9 mouse cellular contexts compared by ENCODE assay signal in genomic region chr19:36836035-36836434, GRCm38 (mm10). TPM values are rescaled to one million over a fixed set of nuclear protein-coding genes. Genes with fewer than 3 reads are reported as not detected.
A peak's percentile ranks its signal among the peaks of the same experiment; 100 is the strongest.
DNase-seq lines count a peak whose midpoint lies in the region; ATAC-seq and TF ChIP-seq lines count a peak whose summit lies in the region.
"Had no signal": no experiment of that assay in that cellular context is flagged by ENCODE, and none has a peak within 500 bp of the region (broad histone marks: within the 10 kb centered on the region; RNA-seq: fewer than 3 reads in every experiment).

No protein-coding gene starts in this region.

- peak overlapping the region; percentile 87; the same call in 1 of the 2 replicates for H3K4me3 ChIP-seq in left cerebral cortex, adult 2 months
- peak overlapping the region; percentile 97 for H3K4me3 ChIP-seq in embryonic facial prominence, embryonic 14.5 days (ENCODE audit: low read depth, low read length)
- H3K4me3 ChIP-seq in intestine, embryonic 14.5 days (ENCODE audit: low read depth, low read length), result peak overlapping the region; percentile 98
- peak overlapping the region; percentile 73 for H3K4me3 ChIP-seq in myocyte

- no peak for DNase-seq in left cerebral cortex, adult 2 months (ENCODE audit: extremely low spot score in 1 of 2, low spot score in 2 of 2)
- DNase-seq in left cerebral cortex, adult 18-20 months (ENCODE audit: low spot score in 2 of 2), result no peak
- no peak for DNase-seq in embryonic facial prominence, embryonic 14.5 days (ENCODE audit: low spot score)
- no peak for DNase-seq in intestine, embryonic 14.5 days (ENCODE audit: low spot score)
- no peak for DNase-seq in spleen, postnatal 4 days (ENCODE audit: low spot score in 2 of 2)
- DNase-seq in ovary, postnatal 14 days (ENCODE audit: low spot score), result no peak
- DNase-seq in frontal cortex, adult 2 months (ENCODE audit: extremely low spot score in 1 of 2, low spot score in 1 of 2), result no peak
- DNase-seq: adrenal gland, postnatal 25 days had no signal

- 47% methylated on average over 4 of the region's 4 CpGs for whole genome bisulfite sequencing in embryonic facial prominence, embryonic 14.5 days
- WGBS in intestine, embryonic 14.5 days, result 43% methylated on average over 4 of the region's 4 CpGs

- H3K79me2 ChIP-seq in myocyte (ENCODE audit: control insufficient read depth, insufficient read depth), result peaks cover 66% of the 10 kb centered on the region

- H3ac ChIP-seq in myocyte (ENCODE audit: control insufficient read depth, insufficient read length), result no peak overlapping the region

- H3K27me3 ChIP-seq in embryonic facial prominence, embryonic 14.5 days (replicated peaks; ENCODE audit: control insufficient read depth, insufficient read depth, low read length), result no peaks in the 10 kb centered on the region
- H3K27me3 ChIP-seq in intestine, embryonic 14.5 days (replicated peaks; ENCODE audit: control insufficient read depth, insufficient read depth, low read length), result no peaks in the 10 kb centered on the region
- H3K27me3 ChIP-seq in myocyte (ENCODE audit: control insufficient read depth, insufficient read depth, insufficient read length), result no peaks in the 10 kb centered on the region

- H3K9me3 ChIP-seq in embryonic facial prominence, embryonic 14.5 days (ENCODE audit: control insufficient read depth, low read length), result no peaks in the 10 kb centered on the region
- H3K9me3 ChIP-seq in intestine, embryonic 14.5 days (ENCODE audit: control insufficient read depth, low read length), result no peaks in the 10 kb centered on the region

- peaks cover 16% of the 10 kb centered on the region for H3K4me1 ChIP-seq in embryonic facial prominence, embryonic 14.5 days (ENCODE audit: control insufficient read depth, insufficient read depth, low read length)
- H3K4me1 ChIP-seq in intestine, embryonic 14.5 days (replicated peaks; ENCODE audit: control insufficient read depth, insufficient read depth, low read length), result peaks cover 16% of the 10 kb centered on the region

- peak overlapping the region; percentile 54 for H3K9ac ChIP-seq in embryonic facial prominence, embryonic 14.5 days (ENCODE audit: low read depth, low read length)
- H3K9ac ChIP-seq in intestine, embryonic 14.5 days (ENCODE audit: low read length), result no peak overlapping the region; the same call in 1 of the 2 replicates

- H3K27ac ChIP-seq in left cerebral cortex, adult 2 months, result no peak overlapping the region
- H3K27ac ChIP-seq in embryonic facial prominence, embryonic 14.5 days (replicated peaks; ENCODE audit: low read depth, low read length), result no peak overlapping the region
- H3K27ac ChIP-seq in intestine, embryonic 14.5 days (ENCODE audit: low read depth), result no peak overlapping the region

- no peak for TF ChIP-seq CTCF in left cerebral cortex, adult 2 months (IDR thresholded peaks at IDR 0.05)

- H3K4me2 ChIP-seq in embryonic facial prominence, embryonic 14.5 days (ENCODE audit: low read depth, low read length), result peak overlapping the region; percentile 67
- H3K4me2 ChIP-seq in intestine, embryonic 14.5 days (ENCODE audit: low read length), result peak overlapping the region; percentile 66
- H3K4me2 ChIP-seq in myocyte (ENCODE audit: low read depth), result peak overlapping the region; percentile 94

- intact Hi-C loops in left cerebral cortex, adult 2 months (cut with DNase I), result no loop called here

- H3K36me3 ChIP-seq in embryonic facial prominence, embryonic 14.5 days (ENCODE audit: control insufficient read depth, insufficient read depth, low read length), result peaks cover 15% of the 10 kb centered on the region; the same call in 1 of the 2 replicates
- peaks cover 13% of the 10 kb centered on the region; the same call in 1 of the 2 replicates for H3K36me3 ChIP-seq in intestine, embryonic 14.5 days (ENCODE audit: control insufficient read depth, insufficient read depth, low read length)
- peaks cover 16% of the 10 kb centered on the region for H3K36me3 ChIP-seq in myocyte (ENCODE audit: control insufficient read depth, insufficient read depth)

- TF ChIP-seq POLR2A in myocyte (IDR thresholded peaks at IDR 0.05; ENCODE audit: insufficient read length, low read depth), result no peak

- ATAC-seq in embryonic facial prominence, embryonic 14.5 days (ENCODE audit: low read depth), result no peak
- ATAC-seq in intestine, embryonic 14.5 days (replicated peaks; ENCODE audit: low FRiP score, low TSS enrichment, low read depth), result no peak

TF ChIP-seq in myocyte, 11 proteins besides CTCF, POLR2A, EP300 and RAD21:
- TF ChIP-seq USF1 (IDR thresholded peaks at IDR 0.05; ENCODE audit: low read depth), result no peak
- no peak for TF ChIP-seq MYOD1 (IDR thresholded peaks at IDR 0.05; ENCODE audit: control insufficient read depth in 1 of 3, insufficient read length in 2 of 3, low read depth in 2 of 3)
- TF ChIP-seq E2F4 (IDR thresholded peaks at IDR 0.05; ENCODE audit: insufficient read depth), result no peak
- no peak for TF ChIP-seq MAX (IDR thresholded peaks at IDR 0.05; ENCODE audit: low read depth)
- no peak for TF ChIP-seq SRF (IDR thresholded peaks at IDR 0.05; ENCODE audit: control insufficient read depth, insufficient read length, low read depth)
- TF ChIP-seq CEBPB (IDR thresholded peaks at IDR 0.05; ENCODE audit: insufficient read depth, poor library complexity, severe bottlenecking), result no peak
- TF ChIP-seq TCF12 (IDR thresholded peaks at IDR 0.05; ENCODE audit: insufficient read depth, poor library complexity, severe bottlenecking), result no peak
- no peak for TF ChIP-seq MYOG (IDR thresholded peaks at IDR 0.05; ENCODE audit: control insufficient read depth in 1 of 3, insufficient read depth in 1 of 3, insufficient read length in 2 of 3, low read depth in 2 of 3)
- no peak for TF ChIP-seq POLR2AphosphoS2 (IDR thresholded peaks at IDR 0.05; ENCODE audit: insufficient read length, low read depth)
- no peak for TF ChIP-seq REST (IDR thresholded peaks at IDR 0.05; ENCODE audit: insufficient read depth, insufficient read length)
- no peak for TF ChIP-seq TCF3 (IDR thresholded peaks at IDR 0.05; ENCODE audit: insufficient read length, low read depth)

RNA-seq across cellular contexts. Expression of gene Tnks2, which starts 2.0 kb away (rescaled TPM):
- total RNA-seq in left cerebral cortex, adult 2 months (2021), result 100 to 1,000 TPM; 109 to 124 TPM
- total RNA-seq in left cerebral cortex, adult 18-20 months (2021), result 100 to 1,000 TPM; 110 to 117 TPM
- 76.7 and 79.5 TPM in 2 replicates for polyA plus RNA-seq in embryonic facial prominence, embryonic 14.5 days (2014; fragmentation: Nextera tagmentation; extraction: Ambion mirVana)
- polyA plus RNA-seq in intestine, embryonic 14.5 days (2014; fragmentation: Nextera tagmentation; extraction: Ambion mirVana), result 64.6 and 73.8 TPM in 2 replicates
- 22.3 TPM for polyA plus RNA-seq in myocyte (2012; fragmentation: generic; extraction: Trizol)
- 61.3 and 68.7 TPM in 2 replicates for polyA plus RNA-seq in frontal cortex, adult 2 months (2012; rRNA removed)
